Mouse (Mus musculus): ENCODE measurements around the gene Asap2.
"Not testable (repeated sequence)": the region's sequence is repeated elsewhere in the genome, so short reads cannot be mapped to it uniquely, and the experiment has no call there.

DNA sequence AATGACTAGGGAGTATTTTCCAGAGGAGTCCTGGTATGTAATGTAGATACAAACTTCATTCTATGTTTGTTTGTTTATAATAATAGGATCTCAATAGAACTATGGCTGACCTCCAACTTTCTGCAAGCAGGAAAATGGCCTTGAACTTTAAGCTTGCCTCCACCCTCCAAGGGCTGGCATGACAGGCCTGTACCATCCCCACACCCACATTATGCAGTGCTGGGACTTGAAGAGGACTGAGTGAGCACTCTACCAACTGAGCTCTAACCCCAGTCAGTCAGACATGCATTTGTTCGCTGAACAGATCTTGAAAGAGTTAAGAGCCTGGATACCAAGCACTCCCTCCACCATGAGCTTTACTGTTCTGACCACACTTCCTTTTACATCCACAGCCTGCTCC, 102.2 kb downstream of the Asap2 start:
- TF ChIP-seq POLR2A (IDR thresholded peaks at IDR 0.05; ENCODE audit: control insufficient read depth in 1 of 2, insufficient read depth in 1 of 2, low read depth in 1 of 2, low read length in 2 of 2, poor library complexity in 1 of 2); CTCF (IDR thresholded peaks at IDR 0.05 in 2 of 3, conservative IDR thresholded peaks at IDR 0.05 in 1 of 3; ENCODE audit: control insufficient read depth in 1 of 3, insufficient read depth in 1 of 3, low read depth in 2 of 3, low read length in 3 of 3, poor library complexity in 1 of 3, severe bottlenecking in 1 of 3); EP300 (IDR thresholded peaks at IDR 0.05; ENCODE audit: low read depth in 1 of 2, low read length in 2 of 2); TBP (IDR thresholded peaks at IDR 0.05; ENCODE audit: low read depth, low read length): not testable (repeated sequence)

Data from MEL (cell line).